Mouse (Mus musculus): ENCODE results near the gene Lonrf3. TPM values are rescaled to one million over a fixed set of nuclear protein-coding genes. Genes with fewer than 3 reads are reported as not detected.

Gene Lonrf3
- polyA plus RNA-seq, 1 experiment from 2014 or later: 0.64 TPM

- no peak within 1 kb of the TSS for H3K9ac ChIP-seq
- ATAC-seq (ENCODE audit: insufficient number of reproducible peaks, low FRiP score, low TSS enrichment, low read depth): no peak
- no peaks in the 10 kb centered on the region for H3K9me3 ChIP-seq
- H3K36me3 ChIP-seq: no peaks in the 10 kb centered on the region
- no peaks in the 10 kb centered on the region for H3K27me3 ChIP-seq
- H3K4me1 ChIP-seq: no peaks in the 10 kb centered on the region
- H3K27ac ChIP-seq: no peak within 1 kb of the TSS
- no peak within 1 kb of the TSS for H3K4me2 ChIP-seq
- 90% methylated on average over 13 of the region's 13 CpGs for WGBS
- no peak within 1 kb of the TSS for H3K4me3 ChIP-seq
Observed at GRCm38 (mm10) chrX:36400980-36401379, 72.8 kb downstream of the Lonrf3 start, which contains the start of gene Gm6268. Gm6268 (plus strand) TSS chrX:36401280.

DNA sequence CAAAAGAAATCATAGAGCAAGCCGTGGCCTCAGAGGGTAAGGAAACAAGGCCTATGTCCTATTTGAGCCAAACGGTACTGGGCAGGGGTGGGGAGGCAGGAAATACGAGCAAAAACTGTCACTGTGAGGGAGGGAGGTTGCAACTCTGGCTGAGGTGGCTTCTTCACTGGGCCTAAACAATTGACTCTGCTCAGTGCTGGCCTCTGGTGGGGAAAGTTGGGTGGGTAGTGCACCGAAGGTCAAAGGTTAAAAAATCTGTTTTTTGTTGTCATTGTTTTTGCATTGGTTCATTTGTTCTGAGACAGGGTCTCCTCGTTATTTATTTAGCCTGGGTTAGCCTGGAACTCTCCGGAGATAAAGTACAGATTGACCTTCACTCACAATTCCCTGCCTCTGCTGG, 74.2 kb downstream of the Lonrf3 start:
- Histone ChIP-seq H3K9me3 (no peaks in the 10 kb centered on the region), H3K4me2 (no peak overlapping the region), H3K4me1 (no peaks in the 10 kb centered on the region), H3K36me3 (no peaks in the 10 kb centered on the region), H3K27ac (no peak overlapping the region), H3K27me3 (no peaks in the 10 kb centered on the region), H3K4me3 (no peak overlapping the region), H3K9ac (no peak overlapping the region)
- 58% methylated on average over 6 of the region's 6 CpGs for WGBS
- no peak for ATAC-seq (ENCODE audit: insufficient number of reproducible peaks, low FRiP score, low TSS enrichment, low read depth)

Small RNAs within 50 kb of the gene (microRNA-seq; reads per million reads assigned to microRNA genes)
- not detected for gene Gm44485

Other genes starting within 250 kb of the Lonrf3 start
- 17.6 and 19.0 TPM in 2 replicates for gene Il13ra1, start 216.2 kb upstream of the Lonrf3 start, polyA plus RNA-seq (2015; fragmentation: Nextera tagmentation; extraction: Ambion mirVana)
- gene Zcchc12, start 132.4 kb upstream of the Lonrf3 start, polyA plus RNA-seq (2015; fragmentation: Nextera tagmentation; extraction: Ambion mirVana): 4.2 and 5.3 TPM in 2 replicates
- gene Gm6268, start 72.9 kb downstream of the Lonrf3 start, polyA plus RNA-seq (2015; fragmentation: Nextera tagmentation; extraction: Ambion mirVana): not detected in 2 replicates
- gene Gm14569, start 163.5 kb downstream of the Lonrf3 start, polyA plus RNA-seq (2015; fragmentation: Nextera tagmentation; extraction: Ambion mirVana): not detected in 2 replicates

All from limb, embryonic 15.5 days (tissue).